17 mouse cellular contexts compared by ENCODE assay signal in genomic region chr14:118237786-118238185, GRCm38 (mm10). TPM values are rescaled to one million over a fixed set of nuclear protein-coding genes. Genes with fewer than 3 reads are reported as not detected.
A peak's percentile ranks its signal among the peaks of the same experiment; 100 is the strongest.
DNase-seq lines count a peak whose midpoint lies in the region; ATAC-seq and TF ChIP-seq lines count a peak whose summit lies in the region.
"Had no signal": no experiment of that assay in that cellular context is flagged by ENCODE, and none has a peak within 500 bp of the region (broad histone marks: within the 10 kb centered on the region; RNA-seq: fewer than 3 reads in every experiment).

No protein-coding gene starts in this region.

- H3K4me2 ChIP-seq in embryonic facial prominence, embryonic 14.5 days (ENCODE audit: low read depth, low read length), result peak overlapping the region; percentile 92; the same call in 1 of the 2 replicates
- peak overlapping the region; percentile 84 for H3K4me2 ChIP-seq in hindbrain, embryonic 13.5 days
- H3K4me2 ChIP-seq in neural tube, embryonic 12.5 days (replicated peaks), result peak overlapping the region; percentile 89

- H3K4me3 ChIP-seq in E14TG2a.4 (replicated peaks; ENCODE audit: low read length), result peak overlapping the region; percentile 83
- H3K4me3 ChIP-seq in embryonic facial prominence, embryonic 14.5 days (ENCODE audit: low read depth, low read length), result peak overlapping the region; percentile 58; the same call in 1 of the 2 replicates
- H3K4me3 ChIP-seq in hindbrain, embryonic 13.5 days, result peak overlapping the region; percentile 56
- peak overlapping the region; percentile 62 for H3K4me3 ChIP-seq in neural tube, embryonic 12.5 days
- H3K4me3 ChIP-seq: erythroblast, embryonic 14.5 days had no signal

- no peak for DNase-seq in embryonic facial prominence, embryonic 14.5 days (ENCODE audit: low spot score)
- DNase-seq in gastrocnemius, adult 18-20 months (ENCODE audit: low spot score), result no peak
- DNase-seq in cerebellum, postnatal 14 days, result no peak
- no peak for DNase-seq in ovary, postnatal 14 days (ENCODE audit: low spot score)
- DNase-seq: adrenal gland, adult 8-10 months; cerebellum, adult 11 months; lung, postnatal 10 days; right cerebral cortex, postnatal 4 days had no signal

- peaks cover 54% of the 10 kb centered on the region for H3K27me3 ChIP-seq in E14TG2a.4 (ENCODE audit: insufficient read depth, low read length)
- H3K27me3 ChIP-seq in embryonic facial prominence, embryonic 14.5 days (replicated peaks; ENCODE audit: control insufficient read depth, insufficient read depth, low read length), result peaks cover 73% of the 10 kb centered on the region
- H3K27me3 ChIP-seq in hindbrain, embryonic 13.5 days, result peaks cover 69% of the 10 kb centered on the region
- H3K27me3 ChIP-seq in neural tube, embryonic 12.5 days (replicated peaks), result peaks cover 39% of the 10 kb centered on the region

- H3K9me3 ChIP-seq in E14TG2a.4 (ENCODE audit: low read length), result no peaks in the 10 kb centered on the region
- H3K9me3 ChIP-seq in embryonic facial prominence, embryonic 14.5 days (ENCODE audit: control insufficient read depth, low read length), result peaks cover 3% of the 10 kb centered on the region
- peaks cover 3% of the 10 kb centered on the region for H3K9me3 ChIP-seq in hindbrain, embryonic 13.5 days
- peaks cover 9% of the 10 kb centered on the region; the same call in 1 of the 2 replicates for H3K9me3 ChIP-seq in neural tube, embryonic 12.5 days

- no peak overlapping the region for H3K9ac ChIP-seq in embryonic facial prominence, embryonic 14.5 days (ENCODE audit: low read depth, low read length)
- H3K9ac ChIP-seq in hindbrain, embryonic 13.5 days, result no peak overlapping the region
- peak overlapping the region; percentile 86; the same call in 1 of the 2 replicates for H3K9ac ChIP-seq in neural tube, embryonic 12.5 days
- H3K9ac ChIP-seq: limb, embryonic 12.5 days had no signal

- TF ChIP-seq CTCF in E14TG2a.4 (conservative IDR thresholded peaks at IDR 0.05; ENCODE audit: low read length), result no peak

- 0 out of 2 replicates have a peak, but pooled peaks cover 4% of the 10 kb centered on the region for H3K36me3 ChIP-seq in E14TG2a.4 (ENCODE audit: insufficient read depth, low read length)
- no peaks in the 10 kb centered on the region for H3K36me3 ChIP-seq in embryonic facial prominence, embryonic 14.5 days (ENCODE audit: control insufficient read depth, insufficient read depth, low read length)
- H3K36me3 ChIP-seq in hindbrain, embryonic 13.5 days, result no peaks in the 10 kb centered on the region
- no peaks in the 10 kb centered on the region for H3K36me3 ChIP-seq in neural tube, embryonic 12.5 days
- H3K36me3 ChIP-seq: limb, embryonic 12.5 days had no signal

- ATAC-seq in embryonic facial prominence, embryonic 14.5 days (ENCODE audit: low read depth), result no peak
- ATAC-seq in hindbrain, embryonic 13.5 days (ENCODE audit: low FRiP score), result no peak
- ATAC-seq in neural tube, embryonic 12.5 days (ENCODE audit: low FRiP score, low read depth), result no peak

- H3K4me1 ChIP-seq in E14TG2a.4 (replicated peaks; ENCODE audit: low read depth, low read length), result peaks cover 37% of the 10 kb centered on the region
- no peaks in the 10 kb centered on the region for H3K4me1 ChIP-seq in embryonic facial prominence, embryonic 14.5 days (ENCODE audit: control insufficient read depth, insufficient read depth, low read length)
- peaks cover 35% of the 10 kb centered on the region for H3K4me1 ChIP-seq in hindbrain, embryonic 13.5 days (replicated peaks)
- H3K4me1 ChIP-seq in neural tube, embryonic 12.5 days, result peaks cover 22% of the 10 kb centered on the region

- no peak overlapping the region for H3K27ac ChIP-seq in embryonic facial prominence, embryonic 14.5 days (replicated peaks; ENCODE audit: low read depth, low read length)
- no peak overlapping the region for H3K27ac ChIP-seq in hindbrain, embryonic 13.5 days
- no peak overlapping the region for H3K27ac ChIP-seq in neural tube, embryonic 12.5 days
- H3K27ac ChIP-seq: limb, embryonic 12.5 days had no signal

- WGBS in embryonic facial prominence, embryonic 14.5 days, result 11% methylated on average over 6 of the region's 6 CpGs
- 8% methylated on average over 6 of the region's 6 CpGs for WGBS in hindbrain, embryonic 13.5 days
- WGBS in neural tube, embryonic 12.5 days, result 9% methylated on average over 6 of the region's 6 CpGs

RNA-seq across cellular contexts. Expression of gene Sox21, which starts 1.0 kb away (rescaled TPM):
- 2.2 and 2.7 TPM in 2 replicates for polyA plus RNA-seq in embryonic facial prominence, embryonic 14.5 days (2014; fragmentation: Nextera tagmentation; extraction: Ambion mirVana)
- 6.7 and 6.9 TPM in 2 replicates for polyA plus RNA-seq in hindbrain, embryonic 13.5 days (2015; fragmentation: Nextera tagmentation; extraction: Ambion mirVana)
- 14.9 and 15.1 TPM in 2 replicates for polyA plus RNA-seq in neural tube, embryonic 12.5 days (2016; fragmentation: Nextera tagmentation; extraction: Ambion mirVana)
- total RNA-seq in gastrocnemius, adult 18-20 months (2021), result not detected
- polyA plus RNA-seq: kidney, embryonic 14.5 days had no signal

RNA-seq across cellular contexts. Expression of gene Gm9376, which starts 29.0 kb away (rescaled TPM):
- not detected in 2 replicates for polyA plus RNA-seq in embryonic facial prominence, embryonic 14.5 days (2014; fragmentation: Nextera tagmentation; extraction: Ambion mirVana)
- not detected in 2 replicates for polyA plus RNA-seq in hindbrain, embryonic 13.5 days (2015; fragmentation: Nextera tagmentation; extraction: Ambion mirVana)
- polyA plus RNA-seq in neural tube, embryonic 12.5 days (2016; fragmentation: Nextera tagmentation; extraction: Ambion mirVana), result not detected in 2 replicates
- not detected for total RNA-seq in gastrocnemius, adult 18-20 months (2021)
- total RNA-seq: adrenal gland, adult 8-10 months; gastrocnemius, postnatal 4 days; heart, postnatal 14 days; layer of hippocampus, postnatal 14 days had no signal
- polyA plus RNA-seq: erythroblast, embryonic 14.5 days; kidney, embryonic 14.5 days; limb, embryonic 12.5 days had no signal
